Mouse (Mus musculus) limb, embryonic 14.5 days (tissue): ENCODE data around the gene Foxr1. TPM values are rescaled to one million over a fixed set of nuclear protein-coding genes. Genes with fewer than 3 reads are reported as not detected.
"Not testable (repeated sequence)": the region's sequence is repeated elsewhere in the genome, so short reads cannot be mapped to it uniquely, and the experiment has no call there.

Experiments used
- ATAC-seq: fragments of 200-750 bp; cut with Nextera tagmentation; 2 replicates; pipeline ENCODE4 v1.8.0; 2017; ENCODE audit warnings: low read depth, moderate number of reproducible peaks, moderate TSS enrichment; ENCODE audit not compliant: low FRiP score
- DNase-seq: peaks from one replicate; pipeline ENCODE4 v3.0.0-alpha.2; 2015; ENCODE audit warnings: low spot score
- H3K27ac ChIP-seq: fragments of 300-500 bp; sonication (generic); replicated peaks from 2 replicates; pipeline ENCODE4 v1.5.1; 2014; ENCODE audit warnings: low read depth, mild to moderate bottlenecking, low read length, moderate library complexity, mixed read lengths
- H3K27me3 ChIP-seq: fragments of 300-500 bp; sonication (generic); 2 replicates; pipeline ENCODE4 v1.6.1; 2014; ENCODE audit warnings: low read length, mixed read lengths; ENCODE audit not compliant: control insufficient read depth, insufficient read depth
- H3K36me3 ChIP-seq: fragments of 300-500 bp; sonication (generic); 2 replicates; pipeline ENCODE4 v1.6.1; 2014; ENCODE audit warnings: mild to moderate bottlenecking, low read length, moderate library complexity, mixed read lengths; ENCODE audit not compliant: control insufficient read depth, insufficient read depth
- H3K4me1 ChIP-seq: fragments of 300-500 bp; sonication (generic); 2 replicates; pipeline ENCODE4 v1.6.1; 2014; ENCODE audit warnings: antibody characterized with exemption, low read length, mixed read lengths; ENCODE audit not compliant: control insufficient read depth, insufficient read depth
- H3K4me2 ChIP-seq: fragments of 300-500 bp; sonication (generic); replicated peaks from 2 replicates; pipeline ENCODE4 v1.6.1; 2014; ENCODE audit warnings: low read depth, mild to moderate bottlenecking, low read length, moderate library complexity; ENCODE audit not compliant: severe bottlenecking
- H3K4me3 ChIP-seq: fragments of 300-500 bp; sonication (generic); replicated peaks from 2 replicates; pipeline ENCODE4 v1.5.1; 2014; ENCODE audit warnings: low read length
- H3K9ac ChIP-seq: fragments of 300-500 bp; sonication (generic); 2 replicates; pipeline ENCODE4 v1.6.1; 2014; ENCODE audit warnings: mild to moderate bottlenecking, low read depth, low read length, moderate library complexity; ENCODE audit not compliant: severe bottlenecking
- H3K9me3 ChIP-seq: fragments of 300-500 bp; sonication (generic); 2 replicates; pipeline ENCODE4 v1.6.1; 2016; ENCODE audit warnings: low read length; ENCODE audit not compliant: control insufficient read depth
- POLR2A ChIP-seq: fragments of 200-500 bp; IDR thresholded peaks from 2 replicates; pipeline ENCODE4 v1.8.0; 2012; ENCODE audit warnings: inconsistent platforms, mild to moderate bottlenecking, moderate library complexity, borderline replicate concordance; ENCODE audit not compliant: insufficient read depth, insufficient read length; ENCODE audit errors: extremely low read depth
- WGBS: fragments of 180-500 bp; shearing (Covaris S2); extraction: QIAGEN DNeasy Blood & Tissue Kit; methylation state at CpG from one replicate; pipeline ENCODE4 v1.1.7; 2014; 5-methylcytosine and 5-hydroxymethylcytosine counted together
- polyA plus RNA-seq, 2 experiments: library from polyadenylated mRNA; depleted of rRNA in 1 of 2; stranded (reverse) in 1 of 2; unstranded in 1 of 2; fragments of >200 nt; fragmentation: Nextera tagmentation in 1 of 2; extraction: Ambion mirVana in 1 of 2; gene quantifications; 2 replicates each; pipeline versions ENCODE4 v1.2.1 to v1.2.3; 2012 to 2014

The Foxr1 gene
- polyA plus RNA-seq, 2 experiments, result not detected

- TF ChIP-seq POLR2A, result no peak
- 62% methylated on average over 6 of the region's 6 CpGs for WGBS
- peaks cover 7% of the 10 kb centered on the region for H3K4me1 ChIP-seq
- H3K36me3 ChIP-seq, result no peaks in the 10 kb centered on the region
- no peaks in the 10 kb centered on the region for H3K9me3 ChIP-seq
- H3K9ac ChIP-seq, result no peak overlapping the region
- H3K27ac ChIP-seq, result no peak overlapping the region
- no peak overlapping the region for H3K4me3 ChIP-seq
- ATAC-seq (no peak), DNase-seq (no peak)
- no peaks in the 10 kb centered on the region for H3K27me3 ChIP-seq
- no peak overlapping the region for H3K4me2 ChIP-seq
Measured at GRCm38 (mm10) chr9:44435747-44436146, 5.2 kb downstream of the Foxr1 start.

GRCm38 (mm10) chr9:44432577-44433185 lies 8.3 kb downstream of the Foxr1 start:
- WGBS, result 39% methylated on average over 4 of the region's 5 CpGs
- no peak overlapping the region for H3K27ac ChIP-seq

GRCm38 (mm10) chr9:44423576-44423975 lies 17.4 kb downstream of the Foxr1 start:
- H3K9ac ChIP-seq, result no peak overlapping the region
- H3K9me3 ChIP-seq, result no peaks in the 10 kb centered on the region
- H3K4me2 ChIP-seq, result no peak overlapping the region
- TF ChIP-seq POLR2A, result no peak
- no peaks in the 10 kb centered on the region for H3K4me1 ChIP-seq
- H3K27me3 ChIP-seq, result no peaks in the 10 kb centered on the region
- ATAC-seq, result no peak
- WGBS, result 89% methylated on average over 4 of the region's 4 CpGs
- H3K27ac ChIP-seq, result no peak overlapping the region
- DNase-seq, result no peak
- no peaks in the 10 kb centered on the region for H3K36me3 ChIP-seq
- H3K4me3 ChIP-seq, result no peak overlapping the region

More at GRCm38 (mm10) chr9:44432577-44433185, 8.3 kb downstream of the Foxr1 start:
- H3K36me3 ChIP-seq, result no peaks in the 10 kb centered on the region
- DNase-seq (no peak), ATAC-seq (no peak)
- H3K4me3 ChIP-seq, result no peak overlapping the region
- H3K4me2 ChIP-seq, result no peak overlapping the region
- H3K9me3 ChIP-seq, result no peaks in the 10 kb centered on the region
- peaks cover 7% of the 10 kb centered on the region for H3K4me1 ChIP-seq
- no peak for TF ChIP-seq POLR2A
- no peak overlapping the region for H3K9ac ChIP-seq
- H3K27me3 ChIP-seq, result no peaks in the 10 kb centered on the region

GRCm38 (mm10) chr9:44420280-44420898 lies 20.5 kb downstream of the Foxr1 start:
- DNase-seq (no peak), ATAC-seq (no peak)
- Histone ChIP-seq H3K4me2 (no peak overlapping the region), H3K4me3 (no peak overlapping the region), H3K27ac (no peak overlapping the region), H3K36me3 (no peaks in the 10 kb centered on the region; the same call in 1 of the 2 replicates), H3K27me3 (no peaks in the 10 kb centered on the region), H3K4me1 (peaks cover 5% of the 10 kb centered on the region), H3K9ac (no peak overlapping the region), H3K9me3 (no peaks in the 10 kb centered on the region)
- no peak for TF ChIP-seq POLR2A
- whole genome bisulfite sequencing, result 76% methylated on average over 5 of the region's 5 CpGs

- ATAC-seq, H3K9ac ChIP-seq, H3K27me3 ChIP-seq, H3K9me3 ChIP-seq, H3K36me3 ChIP-seq, H3K4me3 ChIP-seq, H3K4me1 ChIP-seq, DNase-seq, H3K27ac ChIP-seq, H3K4me2 ChIP-seq: not testable (repeated sequence)
- 97% methylated on average over 9 of the region's 9 CpGs for WGBS
Measured at GRCm38 (mm10) chr9:44419730-44420129, 21.2 kb downstream of the Foxr1 start.
